Mouse (Mus musculus): ENCODE data around the gene Kcng1.

DNA sequence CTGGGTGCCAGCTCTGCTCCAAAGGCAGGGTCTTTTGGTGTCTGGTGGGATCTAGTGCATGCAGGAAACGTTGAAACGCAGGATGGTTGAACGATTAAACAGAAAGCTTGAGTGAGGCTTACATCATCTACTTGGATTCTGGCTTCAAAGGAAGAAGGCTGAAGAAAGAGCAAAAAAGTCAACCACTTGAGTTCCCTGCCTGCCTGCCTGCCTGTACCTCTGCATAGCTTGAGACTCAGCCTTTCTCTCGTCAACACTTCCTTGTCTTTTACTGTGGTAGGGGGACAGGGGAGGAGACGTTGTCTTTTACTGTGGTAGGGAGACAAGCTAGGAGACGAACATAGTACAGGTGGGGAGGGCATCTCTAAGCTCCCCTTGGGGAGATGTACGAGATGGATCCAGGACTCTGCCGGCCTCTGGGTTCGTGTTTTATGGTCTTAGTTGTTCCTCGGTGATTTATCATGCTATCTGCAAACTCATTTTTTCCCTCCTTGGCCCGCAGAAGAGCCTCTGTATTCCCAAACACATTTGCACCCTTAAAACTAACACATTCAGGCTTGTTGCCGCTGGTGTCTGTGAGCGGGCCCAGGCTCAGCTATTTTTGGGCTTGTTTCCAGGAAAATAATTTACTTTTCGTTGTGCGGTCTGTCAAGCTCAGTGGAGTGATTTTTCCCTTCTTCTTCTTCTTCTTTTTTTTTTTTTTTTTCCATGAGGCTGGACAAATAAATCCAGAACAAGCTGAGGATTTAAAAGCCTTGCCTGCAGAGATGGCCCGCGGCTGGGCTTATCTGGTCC, 39.0 kb upstream of the Kcng1 start:
- TF ChIP-seq FLI1 (IDR thresholded peaks at IDR 0.05; ENCODE audit: low read length) (no peak), GATA1 (IDR thresholded peaks at IDR 0.05; ENCODE audit: borderline replicate concordance, low read length) (no peak)

Data from megakaryocyte, embryonic 14.5 days (primary cell).